In the genomic region with DNA sequence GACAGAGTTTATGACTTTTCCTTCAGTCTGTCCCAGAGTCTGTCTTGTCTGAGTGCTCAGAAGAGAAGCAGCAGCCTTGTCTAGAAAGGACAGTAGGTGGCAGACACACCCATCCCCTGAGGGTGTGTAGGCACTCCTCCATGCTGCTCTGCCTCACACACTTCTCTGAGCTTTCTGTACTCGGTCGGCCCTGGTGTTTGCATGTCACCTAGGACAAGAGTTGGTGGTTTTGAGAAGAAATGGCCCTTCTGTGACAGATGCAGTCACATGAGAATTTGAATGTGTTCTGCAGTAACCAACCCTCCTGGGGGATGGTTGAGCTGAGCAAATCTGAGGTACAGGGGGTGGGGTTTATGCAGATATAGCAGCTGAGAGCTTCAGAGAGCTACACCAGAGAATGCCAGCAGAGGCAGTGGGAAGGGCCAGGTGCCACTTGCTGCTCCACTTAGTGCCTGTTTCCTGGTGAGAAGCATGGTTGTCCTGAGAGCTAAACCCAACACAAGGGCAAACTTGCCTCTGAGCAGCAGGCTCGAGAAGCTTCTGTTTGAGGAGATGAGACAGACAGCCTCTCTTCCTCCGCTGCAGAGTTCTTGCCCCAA, we compare ENCODE assay signal across 13 mouse cellular contexts.
A peak's percentile ranks its signal among the peaks of the same experiment; 100 is the strongest.
DNase-seq lines count a peak whose midpoint lies in the region; ATAC-seq and TF ChIP-seq lines count a peak whose summit lies in the region.
"Had no signal": no experiment of that assay in that cellular context is flagged by ENCODE, and none has a peak within 500 bp of the region (broad histone marks: within the 10 kb centered on the region; RNA-seq: fewer than 3 reads in every experiment).

No protein-coding gene starts in this region.

- peak; percentile 60 for ATAC-seq in inflammation-experienced regulatory T-cells, adult 6 months

- intact Hi-C loops in heart, adult 2 months (cut with DNase I): no loop called here
- intact Hi-C loops in heart, postnatal 25 days (cut with DNase I): loop anchor here (10.0 kb wide), 1 partner anchor 543 kb away; no protein-coding TSS in a partner anchor

- TF ChIP-seq EP300 in heart, adult 2 months (IDR thresholded peaks at IDR 0.05; ENCODE audit: insufficient read depth, low read depth, low read length): no peak

- H3K27me3 ChIP-seq in heart, adult 2 months (ENCODE audit: control insufficient read depth, insufficient read depth, low read length): no peaks in the 10 kb centered on the region
- H3K27me3 ChIP-seq in hindbrain, embryonic 10.5 days (ENCODE audit: insufficient read depth, poor library complexity, severe bottlenecking): no peaks in the 10 kb centered on the region
- H3K27me3 ChIP-seq: forebrain, embryonic 12.5 days; heart, embryonic 13.5 days had no signal

- H3K27ac ChIP-seq in heart, adult 2 months: no peak overlapping the region
- no peak overlapping the region for H3K27ac ChIP-seq in ES-E14 (ENCODE audit: insufficient read depth, low read depth, low read length, poor library complexity, severe bottlenecking)
- no peak overlapping the region for H3K27ac ChIP-seq in hindbrain, embryonic 10.5 days
- H3K27ac ChIP-seq: forebrain, embryonic 12.5 days; heart, embryonic 13.5 days had no signal

- no peak for TF ChIP-seq POLR2A in heart, adult 2 months (IDR thresholded peaks at IDR 0.05; ENCODE audit: insufficient read depth, low read depth, low read length)

- in situ Hi-C loops in ES-E14 (cut with MboI; ENCODE audit: low sequenced_read_pairs in 2 of 2, unreplicated experiment in 2 of 2): no loop called here

- no peak overlapping the region for H3K9ac ChIP-seq in heart, adult 2 months (ENCODE audit: low read depth, low read length)
- no peak overlapping the region for H3K9ac ChIP-seq in ES-E14 (ENCODE audit: insufficient read depth, low read depth, low read length, poor library complexity, severe bottlenecking)
- H3K9ac ChIP-seq: forebrain, embryonic 12.5 days; heart, embryonic 13.5 days; lung, embryonic 14.5 days had no signal

- H3K4me3 ChIP-seq in heart, adult 2 months: no peak overlapping the region
- no peak overlapping the region for H3K4me3 ChIP-seq in ES-E14 (ENCODE audit: insufficient read depth in 1 of 2, low read depth in 1 of 2, low read length in 2 of 2, poor library complexity in 1 of 2, severe bottlenecking in 1 of 2)
- no peak overlapping the region for H3K4me3 ChIP-seq in hindbrain, embryonic 10.5 days
- H3K4me3 ChIP-seq: forebrain, embryonic 12.5 days; heart, embryonic 13.5 days had no signal

- no peak for DNase-seq in heart, adult 2 months
- DNase-seq in heart, postnatal 25 days (ENCODE audit: low spot score): no peak
- peak; percentile 32 for DNase-seq in 416B (ENCODE audit: low read depth)
- peak; percentile 54 for DNase-seq in ES-E14 (ENCODE audit: low read depth, low spot score)
- DNase-seq in kidney, adult 11 months: no peak
- no peak for DNase-seq in hindbrain, embryonic 10.5 days (ENCODE audit: low spot score)
- DNase-seq in testis, postnatal 10 days (ENCODE audit: low spot score): no peak
- DNase-seq: cerebellum, postnatal 36 days; kidney, adult 2 months; lung, embryonic 14.5 days had no signal

- H3K36me3 ChIP-seq in heart, adult 2 months (ENCODE audit: control insufficient read depth, insufficient read depth, low read length): no peaks in the 10 kb centered on the region
- H3K36me3 ChIP-seq in ES-E14 (ENCODE audit: control insufficient read depth, insufficient read depth, low read length, poor library complexity, severe bottlenecking): peaks cover 48% of the 10 kb centered on the region
- H3K36me3 ChIP-seq in hindbrain, embryonic 10.5 days: peaks cover 99% of the 10 kb centered on the region

- no peaks in the 10 kb centered on the region for H3K4me1 ChIP-seq in heart, adult 2 months (ENCODE audit: control insufficient read depth, insufficient read depth, low read length)
- H3K4me1 ChIP-seq in ES-E14 (ENCODE audit: control insufficient read depth in 2 of 2, insufficient read depth in 2 of 2, low read length in 2 of 2, poor library complexity in 1 of 2): peaks cover 2 to 8% of the 10 kb centered on the region in 2 experiments; a peak in 2 of 4 replicates
- H3K4me1 ChIP-seq in hindbrain, embryonic 10.5 days (replicated peaks): no peaks in the 10 kb centered on the region
- H3K4me1 ChIP-seq: forebrain, embryonic 12.5 days had no signal

- H3K79me2 ChIP-seq in heart, adult 2 months (replicated peaks; ENCODE audit: control insufficient read depth, insufficient read depth, low read length): no peaks in the 10 kb centered on the region

- no peaks in the 10 kb centered on the region for H3K9me3 ChIP-seq in ES-E14 (ENCODE audit: control insufficient read depth, insufficient read depth, low read depth, low read length)
- no peaks in the 10 kb centered on the region for H3K9me3 ChIP-seq in hindbrain, embryonic 10.5 days
- H3K9me3 ChIP-seq: forebrain, embryonic 12.5 days; heart, embryonic 13.5 days had no signal

- peak; percentile 37 for TF ChIP-seq CTCF in heart, adult 2 months (IDR thresholded peaks at IDR 0.05)

- WGBS in heart, adult 2 months: 64% methylated on average over 4 of the region's 4 CpGs
- WGBS in hindbrain, embryonic 10.5 days: 86% methylated on average over 4 of the region's 4 CpGs

TF ChIP-seq in ES-E14, 5 proteins besides CTCF, POLR2A, EP300 and RAD21:
- no peak for TF ChIP-seq MAFK (IDR thresholded peaks at IDR 0.05; ENCODE audit: insufficient read depth, low read depth, low read length)
- TF ChIP-seq CHD2 (IDR thresholded peaks at IDR 0.05; ENCODE audit: low read depth, low read length): no peak
- no peak for TF ChIP-seq ZNF384 (IDR thresholded peaks at IDR 0.05; ENCODE audit: low read depth, low read length)
- TF ChIP-seq ZC3H11A (IDR thresholded peaks at IDR 0.05; ENCODE audit: borderline replicate concordance, low read depth, low read length): no peak
- TF ChIP-seq HCFC1 (IDR thresholded peaks at IDR 0.05; ENCODE audit: borderline replicate concordance, insufficient read depth, low read length): no peak

Comparison
In these comparisons a context has a peak if more than half of its experiments do, and no peak if none do; other contexts are left out.
1. DNase-seq: peak in 416B (single experiment) and ES-E14 (single experiment); none in heart, adult 2 months (0 of 2), heart, postnatal 25 days (single experiment), kidney, adult 11 months (single experiment), hindbrain, embryonic 10.5 days (single experiment) and testis, postnatal 10 days (single experiment).